Mouse (Mus musculus) frontal cortex, adult (tissue): ENCODE measurements around the gene Nt5e.

ENCODE experiments used
- ATAC-seq: cut with Nextera tagmentation; 2 replicates; pipeline ENCODE4 v1.9.2; 2017; ENCODE audit warnings: mild to moderate bottlenecking, moderate library complexity, mixed read lengths; ENCODE audit not compliant: low TSS enrichment

Gene Nt5e

GRCm38 (mm10) chr9:88344424-88344823, 17.4 kb downstream of the Nt5e start:
- no peak for ATAC-seq

GRCm38 (mm10) chr9:88346857-88347256, 19.9 kb downstream of the Nt5e start:
- ATAC-seq = peak; percentile 52

- no peak for ATAC-seq
Observed at GRCm38 (mm10) chr9:88348623-88349022, 21.6 kb downstream of the Nt5e start.

- ATAC-seq = no peak
Observed at GRCm38 (mm10) chr9:88350317-88350716, 23.3 kb downstream of the Nt5e start.

GRCm38 (mm10) chr9:88351163-88351562, 24.2 kb downstream of the Nt5e start:
- ATAC-seq = no peak

GRCm38 (mm10) chr9:88352741-88353140, 25.7 kb downstream of the Nt5e start:
- no peak for ATAC-seq

- ATAC-seq = no peak
Observed at GRCm38 (mm10) chr9:88353459-88353858, 26.5 kb downstream of the Nt5e start.

- ATAC-seq = no peak
Observed at GRCm38 (mm10) chr9:88357173-88357572, 30.2 kb downstream of the Nt5e start.

- no peak for ATAC-seq
Observed at GRCm38 (mm10) chr9:88359140-88359539, 32.1 kb downstream of the Nt5e start.

- no peak for ATAC-seq
Observed at GRCm38 (mm10) chr9:88361211-88361909, 34.4 kb downstream of the Nt5e start.

- ATAC-seq = peak; percentile 85
Observed at GRCm38 (mm10) chr9:88362055-88362850, 35.3 kb downstream of the Nt5e start.

- peak; percentile 66 for ATAC-seq
Observed at GRCm38 (mm10) chr9:88363102-88363501, 36.1 kb downstream of the Nt5e start.

GRCm38 (mm10) chr9:88366308-88366707, 39.3 kb downstream of the Nt5e start:
- no peak for ATAC-seq

- ATAC-seq = no peak
Observed at GRCm38 (mm10) chr9:88366819-88367218, 39.8 kb downstream of the Nt5e start.

- ATAC-seq = no peak
Observed at GRCm38 (mm10) chr9:88367322-88367721, 40.3 kb downstream of the Nt5e start.

- no peak for ATAC-seq
Observed at GRCm38 (mm10) chr9:88367751-88368150, 40.8 kb downstream of the Nt5e start.

- no peak for ATAC-seq
Observed at GRCm38 (mm10) chr9:88368476-88368875, 41.5 kb downstream of the Nt5e start.

- ATAC-seq = no peak
Observed at GRCm38 (mm10) chr9:88369666-88370065, 42.7 kb downstream of the Nt5e start.

GRCm38 (mm10) chr9:88371201-88371600, 44.2 kb downstream of the Nt5e start:
- no peak for ATAC-seq

GRCm38 (mm10) chr9:88373001-88373400, 46.0 kb downstream of the Nt5e start:
- peak; percentile 47; the same call in 1 of the 2 replicates for ATAC-seq

GRCm38 (mm10) chr9:88377483-88377882, 50.5 kb downstream of the Nt5e start:
- ATAC-seq = no peak

- ATAC-seq = no peak
Observed at GRCm38 (mm10) chr9:88379057-88379456, 52.1 kb downstream of the Nt5e start.

GRCm38 (mm10) chr9:88380076-88380475, 53.1 kb downstream of the Nt5e start:
- ATAC-seq = peak; percentile 85
